Mouse (Mus musculus): Measurements from ENCODE around the gene Banp. TPM values are rescaled to one million over a fixed set of nuclear protein-coding genes. Genes with fewer than 3 reads are reported as not detected.

The Banp gene
- polyA plus RNA-seq, 1 experiment from 2014 or later, result 9.4 TPM

DNA sequence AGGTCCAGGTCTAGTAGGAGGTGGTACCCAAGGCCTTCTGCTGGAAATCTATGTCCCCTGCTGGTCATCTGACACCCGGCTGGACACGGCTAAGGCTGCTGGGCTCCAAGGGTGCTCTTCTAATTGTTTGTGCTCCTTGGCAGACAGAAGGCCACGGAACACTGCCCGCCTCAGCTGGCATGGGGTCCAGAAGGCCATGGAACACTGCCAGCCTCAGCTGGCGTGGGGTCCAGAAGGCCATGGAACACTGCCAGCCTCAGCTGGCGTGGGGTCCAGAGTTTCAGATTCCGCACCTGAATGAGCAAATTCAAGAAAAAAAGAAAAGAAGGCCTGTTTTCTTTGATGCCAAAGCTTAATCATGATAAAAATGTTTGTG, 32.0 kb downstream of the Banp start:
- Histone ChIP-seq H3K27ac (ENCODE audit: low read depth, low read length) (no peak overlapping the region), H3K36me3 (ENCODE audit: control insufficient read depth, insufficient read depth) (peaks cover 56% of the 10 kb centered on the region), H3K4me3 (ENCODE audit: low read depth, low read length) (no peak overlapping the region), H3K27me3 (replicated peaks; ENCODE audit: control insufficient read depth, insufficient read depth, low read length) (no peaks in the 10 kb centered on the region), H3K9ac (ENCODE audit: low read depth, low read length) (no peak overlapping the region), H3K9me3 (ENCODE audit: control insufficient read depth) (no peaks in the 10 kb centered on the region), H3K4me1 (replicated peaks; ENCODE audit: control insufficient read depth, insufficient read depth, low read length) (no peaks in the 10 kb centered on the region), H3K4me2 (replicated peaks; ENCODE audit: low read depth) (no peak overlapping the region)
- no peak for TF ChIP-seq CTCF (IDR thresholded peaks at IDR 0.05; ENCODE audit: low read depth)
- WGBS, result 82% methylated on average over 7 of the region's 7 CpGs
- ATAC-seq, result no peak

DNA sequence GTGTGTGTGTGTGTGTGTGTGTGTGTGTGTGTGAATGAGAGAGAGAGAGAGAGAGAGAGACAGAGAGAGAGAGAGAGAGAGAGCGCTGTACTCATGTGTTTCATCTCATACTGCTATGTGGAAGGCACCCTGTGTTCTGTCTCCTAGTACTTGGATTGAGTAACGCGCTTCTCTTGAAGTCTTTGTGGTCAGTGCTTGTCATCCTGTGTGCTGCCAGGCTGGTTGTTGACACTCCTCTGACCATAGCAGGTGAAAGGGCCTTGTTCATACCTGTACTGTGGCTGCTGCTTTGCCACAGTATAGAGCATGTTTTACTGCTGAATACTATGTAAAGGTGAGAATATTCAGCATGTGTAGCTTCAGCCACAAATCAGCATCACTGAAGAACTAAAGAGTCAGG, 36.1 kb downstream of the Banp start:
- ATAC-seq, result no peak
- Histone ChIP-seq H3K4me2 (replicated peaks; ENCODE audit: low read depth) (no peak overlapping the region), H3K9me3 (ENCODE audit: control insufficient read depth) (no peaks in the 10 kb centered on the region), H3K36me3 (ENCODE audit: control insufficient read depth, insufficient read depth) (peaks cover 58% of the 10 kb centered on the region), H3K27ac (ENCODE audit: low read depth, low read length) (no peak overlapping the region), H3K4me1 (replicated peaks; ENCODE audit: control insufficient read depth, insufficient read depth, low read length) (no peaks in the 10 kb centered on the region), H3K27me3 (replicated peaks; ENCODE audit: control insufficient read depth, insufficient read depth, low read length) (no peaks in the 10 kb centered on the region), H3K4me3 (ENCODE audit: low read depth, low read length) (no peak overlapping the region), H3K9ac (ENCODE audit: low read depth, low read length) (no peak overlapping the region)
- WGBS, result 100% methylated on average over 3 of the region's 3 CpGs
- TF ChIP-seq CTCF (IDR thresholded peaks at IDR 0.05; ENCODE audit: low read depth), result no peak

GRCm38 (mm10) chr8:121987892-121988291, 38.3 kb downstream of the Banp start:
- H3K4me1 ChIP-seq (replicated peaks; ENCODE audit: control insufficient read depth, insufficient read depth, low read length), result no peaks in the 10 kb centered on the region
- H3K36me3 ChIP-seq (ENCODE audit: control insufficient read depth, insufficient read depth), result peaks cover 58% of the 10 kb centered on the region
- H3K4me3 ChIP-seq (ENCODE audit: low read depth, low read length), result no peak overlapping the region
- H3K27ac ChIP-seq (ENCODE audit: low read depth, low read length), result no peak overlapping the region
- 85% methylated on average over 5 of the region's 5 CpGs for WGBS
- no peak for ATAC-seq
- TF ChIP-seq CTCF (IDR thresholded peaks at IDR 0.05; ENCODE audit: low read depth), result no peak
- H3K27me3 ChIP-seq (replicated peaks; ENCODE audit: control insufficient read depth, insufficient read depth, low read length), result no peaks in the 10 kb centered on the region
- H3K9ac ChIP-seq (ENCODE audit: low read depth, low read length), result no peak overlapping the region
- no peaks in the 10 kb centered on the region for H3K9me3 ChIP-seq (ENCODE audit: control insufficient read depth)
- no peak overlapping the region for H3K4me2 ChIP-seq (replicated peaks; ENCODE audit: low read depth)

- ATAC-seq, result no peak
- no peak overlapping the region for H3K27ac ChIP-seq (ENCODE audit: low read depth, low read length)
- peaks cover 50% of the 10 kb centered on the region for H3K36me3 ChIP-seq (ENCODE audit: control insufficient read depth, insufficient read depth)
- no peak overlapping the region for H3K4me3 ChIP-seq (ENCODE audit: low read depth, low read length)
- no peaks in the 10 kb centered on the region for H3K9me3 ChIP-seq (ENCODE audit: control insufficient read depth)
- TF ChIP-seq CTCF (IDR thresholded peaks at IDR 0.05; ENCODE audit: low read depth), result no peak
- WGBS, result 85% methylated on average over 9 of the region's 9 CpGs
- no peak overlapping the region for H3K9ac ChIP-seq (ENCODE audit: low read depth, low read length)
- no peak overlapping the region for H3K4me2 ChIP-seq (replicated peaks; ENCODE audit: low read depth)
- H3K27me3 ChIP-seq (replicated peaks; ENCODE audit: control insufficient read depth, insufficient read depth, low read length), result no peaks in the 10 kb centered on the region
- no peaks in the 10 kb centered on the region for H3K4me1 ChIP-seq (replicated peaks; ENCODE audit: control insufficient read depth, insufficient read depth, low read length)
Observed at GRCm38 (mm10) chr8:121990506-121991255, 41.1 kb downstream of the Banp start.

- Histone ChIP-seq H3K36me3 (ENCODE audit: control insufficient read depth, insufficient read depth) (peaks cover 58% of the 10 kb centered on the region), H3K9ac (ENCODE audit: low read depth, low read length) (no peak overlapping the region), H3K4me1 (replicated peaks; ENCODE audit: control insufficient read depth, insufficient read depth, low read length) (no peaks in the 10 kb centered on the region), H3K27ac (ENCODE audit: low read depth, low read length) (no peak overlapping the region), H3K4me3 (ENCODE audit: low read depth, low read length) (no peak overlapping the region), H3K9me3 (ENCODE audit: control insufficient read depth) (no peaks in the 10 kb centered on the region), H3K27me3 (replicated peaks; ENCODE audit: control insufficient read depth, insufficient read depth, low read length) (no peaks in the 10 kb centered on the region), H3K4me2 (replicated peaks; ENCODE audit: low read depth) (no peak overlapping the region)
- no peak for ATAC-seq
- TF ChIP-seq CTCF (IDR thresholded peaks at IDR 0.05; ENCODE audit: low read depth), result no peak
- 81% methylated on average over 7 of the region's 7 CpGs for WGBS
Observed at GRCm38 (mm10) chr8:121991611-121992010, 42.1 kb downstream of the Banp start.

- 85% methylated on average over 4 of the region's 4 CpGs for WGBS
- H3K27me3 ChIP-seq (replicated peaks; ENCODE audit: control insufficient read depth, insufficient read depth, low read length), result no peaks in the 10 kb centered on the region
- H3K4me1 ChIP-seq (replicated peaks; ENCODE audit: control insufficient read depth, insufficient read depth, low read length), result no peaks in the 10 kb centered on the region
- no peak overlapping the region for H3K4me3 ChIP-seq (ENCODE audit: low read depth, low read length)
- no peaks in the 10 kb centered on the region for H3K9me3 ChIP-seq (ENCODE audit: control insufficient read depth)
- no peak for ATAC-seq
- no peak overlapping the region for H3K4me2 ChIP-seq (replicated peaks; ENCODE audit: low read depth)
- no peak overlapping the region for H3K27ac ChIP-seq (ENCODE audit: low read depth, low read length)
- no peak for TF ChIP-seq CTCF (IDR thresholded peaks at IDR 0.05; ENCODE audit: low read depth)
- H3K9ac ChIP-seq (ENCODE audit: low read depth, low read length), result no peak overlapping the region
- peaks cover 63% of the 10 kb centered on the region for H3K36me3 ChIP-seq (ENCODE audit: control insufficient read depth, insufficient read depth)
Observed at GRCm38 (mm10) chr8:121992911-121993310, 43.4 kb downstream of the Banp start.

Data from intestine, postnatal 0 days (tissue).